Mouse (Mus musculus) MEL (cell line): ENCODE results near the gene Ubtd2. TPM values are rescaled to one million over a fixed set of nuclear protein-coding genes. Genes with fewer than 3 reads are reported as not detected.

ENCODE experiments used
- DNase-seq: peaks from one replicate; pipeline ENCODE4 v3.0.0; 2011; ENCODE audit warnings: low read depth, low spot score
- H3K27ac ChIP-seq: 2 replicates; pipeline ENCODE4 v1.5.1; 2012; ENCODE audit warnings: low read depth, mild to moderate bottlenecking, control low read depth, low read length, moderate library complexity; ENCODE audit not compliant: control insufficient read depth
- H3K27me3 ChIP-seq, 2 experiments: fragments of 150-350 bp in 1 of 2; sonication (generic) in 1 of 2; 2 replicates each; pipeline ENCODE4 v1.6.1; 2012; ENCODE audit warnings: low read length in 2 of 2, mild to moderate bottlenecking in 2 of 2, improper control_type of control experiment in 1 of 2, moderate library complexity in 1 of 2; ENCODE audit not compliant: insufficient read depth in 2 of 2, control insufficient read depth in 1 of 2
- H3K36me3 ChIP-seq, 2 experiments: 2 replicates each; pipeline ENCODE4 v1.6.1; 2012 to 2014; ENCODE audit warnings: low read length in 2 of 2, improper control_type of control experiment in 1 of 2, inconsistent platforms in 1 of 2, mild to moderate bottlenecking in 1 of 2; ENCODE audit not compliant: insufficient read depth in 2 of 2, control insufficient read depth in 1 of 2
- H3K4me1 ChIP-seq, 2 experiments: fragments of 150-350 bp in 1 of 2; sonication (generic) in 1 of 2; 2 replicates each; pipeline ENCODE4 v1.6.1; 2012; ENCODE audit warnings: low read length in 2 of 2, improper control_type of control experiment in 1 of 2, mild to moderate bottlenecking in 1 of 2; ENCODE audit not compliant: insufficient read depth in 2 of 2, control insufficient read depth in 1 of 2
- H3K4me3 ChIP-seq, 2 experiments: fragments of 150-350 bp in 1 of 2; sonication (generic) in 1 of 2; 2 replicates each; pipeline ENCODE4 v1.5.1; 2012; ENCODE audit warnings: low read depth in 2 of 2, low read length in 2 of 2, mild to moderate bottlenecking in 2 of 2, moderate library complexity in 2 of 2, control low read depth in 1 of 2, improper control_type of control experiment in 1 of 2; ENCODE audit not compliant: control insufficient read depth in 1 of 2, insufficient read depth in 1 of 2
- H3K79me2 ChIP-seq: 2 replicates; pipeline ENCODE4 v1.6.1; 2012; ENCODE audit warnings: mild to moderate bottlenecking, low read length, moderate library complexity; ENCODE audit not compliant: control insufficient read depth, poor library complexity, insufficient read depth
- H3K9ac ChIP-seq: 2 replicates; pipeline ENCODE4 v1.6.1; 2012; ENCODE audit warnings: low read depth, mild to moderate bottlenecking, control low read depth, low read length, moderate library complexity; ENCODE audit not compliant: control insufficient read depth, poor library complexity, severe bottlenecking
- H3K9me3 ChIP-seq: fragments of 150-350 bp; sonication (generic); replicated peaks from 2 replicates; pipeline ENCODE4 v1.6.1; 2012; ENCODE audit warnings: mild to moderate bottlenecking, low read length, improper control_type of control experiment, moderate library complexity; ENCODE audit not compliant: insufficient read depth
- CHD1 ChIP-seq: IDR thresholded peaks from 2 replicates; pipeline ENCODE4 v1.6.1; 2012; ENCODE audit warnings: low read depth, mild to moderate bottlenecking, inconsistent platforms, low read length, improper control_type of control experiment
- CHD2 ChIP-seq: IDR thresholded peaks from 2 replicates; pipeline ENCODE4 v1.6.1; 2011; ENCODE audit warnings: low read length, improper control_type of control experiment
- GABPA ChIP-seq: IDR thresholded peaks from 2 replicates; pipeline ENCODE4 v1.6.1; 2012; ENCODE audit warnings: low read depth, mild to moderate bottlenecking, inconsistent platforms, low read length, improper control_type of control experiment, moderate library complexity
- MAFK ChIP-seq: IDR thresholded peaks from 2 replicates; pipeline ENCODE4 v1.6.1; 2011; ENCODE audit warnings: low read depth, mild to moderate bottlenecking, low read length, improper control_type of control experiment, borderline replicate concordance
- MAX ChIP-seq: IDR thresholded peaks from 2 replicates; pipeline ENCODE4 v1.6.1; 2011; ENCODE audit warnings: low read length, improper control_type of control experiment
- MEF2A ChIP-seq: IDR thresholded peaks from 2 replicates; pipeline ENCODE4 v1.6.1; 2014; ENCODE audit warnings: low read depth, mild to moderate bottlenecking, inconsistent platforms, low read length, improper control_type of control experiment; ENCODE audit not compliant: poor library complexity, insufficient replicate concordance, severe bottlenecking; ENCODE audit errors: extremely low read depth
- MYB ChIP-seq: IDR thresholded peaks from 2 replicates; pipeline ENCODE4 v1.6.1; 2011; ENCODE audit warnings: mild to moderate bottlenecking, low read depth, low read length, improper control_type of control experiment
- MYC ChIP-seq: IDR thresholded peaks from 2 replicates; pipeline ENCODE4 v1.6.1; 2011; ENCODE audit warnings: low read depth, mild to moderate bottlenecking, low read length, improper control_type of control experiment, moderate library complexity
- NRF1 ChIP-seq: IDR thresholded peaks from 2 replicates; pipeline ENCODE4 v1.6.1; 2014; ENCODE audit warnings: low read depth, mild to moderate bottlenecking, inconsistent platforms, low read length, improper control_type of control experiment, moderate library complexity; ENCODE audit not compliant: poor library complexity, insufficient read depth, severe bottlenecking
- POLR2AphosphoS2 ChIP-seq: IDR thresholded peaks from 2 replicates; pipeline ENCODE4 v1.6.1; 2011; ENCODE audit warnings: low read length, improper control_type of control experiment
- TAL1 ChIP-seq: IDR thresholded peaks from 2 replicates; pipeline ENCODE4 v1.6.1; 2012; ENCODE audit warnings: mild to moderate bottlenecking, inconsistent platforms, low read length, moderate library complexity, mixed read lengths
- TBP ChIP-seq: IDR thresholded peaks from 2 replicates; pipeline ENCODE4 v1.8.0; 2011; ENCODE audit warnings: low read depth, low read length, improper control_type of control experiment
- UBTF ChIP-seq: IDR thresholded peaks from 2 replicates; pipeline ENCODE4 v1.6.1; 2012; ENCODE audit warnings: low read depth, mild to moderate bottlenecking, inconsistent platforms, low read length, improper control_type of control experiment, moderate library complexity, borderline replicate concordance; ENCODE audit not compliant: insufficient read depth
- USF2 ChIP-seq, 2 experiments: IDR thresholded peaks; 2 replicates each; pipeline ENCODE4 v1.6.1; 2011 to 2012; ENCODE audit warnings: improper control_type of control experiment in 2 of 2, low read length in 2 of 2, borderline replicate concordance in 1 of 2, inconsistent platforms in 1 of 2, low read depth in 1 of 2, mild to moderate bottlenecking in 1 of 2; ENCODE audit not compliant: insufficient read depth in 1 of 2
- ZC3H11A ChIP-seq: IDR thresholded peaks from 2 replicates; pipeline ENCODE4 v1.6.1; 2012; ENCODE audit warnings: low read depth, mild to moderate bottlenecking, inconsistent platforms, low read length, improper control_type of control experiment
- ZNF384 ChIP-seq: IDR thresholded peaks from 2 replicates; pipeline ENCODE4 v1.6.1; 2012; ENCODE audit warnings: low read depth, mild to moderate bottlenecking, inconsistent platforms, low read length, improper control_type of control experiment
- polyA plus RNA-seq, 2 experiments: library from polyadenylated mRNA; stranded (reverse) in 1 of 2; unstranded in 1 of 2; fragments of >175 nt in 1 of 2; fragments of >200 nt in 1 of 2; gene quantifications; 2 replicates each; pipeline versions ENCODE4 v1.2.1 to v1.2.4; 2012; ENCODE audit warnings: low replicate concordance in 2 of 2, low read depth in 1 of 2; ENCODE audit not compliant: insufficient read length in 2 of 2, insufficient read depth in 1 of 2, missing spikeins in 1 of 2
- total RNA-seq: library from RNA; depleted of rRNA; stranded (reverse); fragments of 300-350 nt; gene quantifications from 2 replicates; pipeline ENCODE4 v1.2.3, GENCODE M21; 2012

Gene Ubtd2
- total and polyA plus RNA-seq, 3 experiments, result 25.7 to 28.7 TPM; not detected in 1

- Histone ChIP-seq H3K9ac (no peak overlapping the region), H3K4me1 (peaks cover 14 to 18% of the 10 kb centered on the region in 2 experiments), H3K9me3 (no peaks in the 10 kb centered on the region), H3K27me3 (no peaks in the 10 kb centered on the region), H3K79me2 (peaks cover 4% of the 10 kb centered on the region), H3K4me3 (no peak overlapping the region), H3K36me3 (peaks cover 0 to 19% of the 10 kb centered on the region in 2 experiments; a peak in 2 of 4 replicates)
- DNase-seq, result no peak
- TF ChIP-seq CHD2 (no peak), TBP (no peak), TAL1 (no peak), POLR2AphosphoS2 (no peak), MAFK (no peak), MYC (no peak), MYB (no peak), ZC3H11A (no peak), ZNF384 (no peak), NRF1 (no peak), MAX (no peak), MEF2A (no peak), UBTF (no peak), CHD1 (no peak)
- TF ChIP-seq, all 39 proteins: peak for 0
- no peak overlapping the region for H3K27ac ChIP-seq
These were observed 16.8 kb downstream of the Ubtd2 start for GRCm38 (mm10) chr11:32471925-32472324.

GRCm38 (mm10) chr11:32474725-32475124, 19.6 kb downstream of the Ubtd2 start:
- H3K27ac ChIP-seq, result no peak overlapping the region
- no peaks in the 10 kb centered on the region for H3K9me3 ChIP-seq
- DNase-seq, result no peak
- peaks cover 11 to 18% of the 10 kb centered on the region in 2 experiments for H3K4me1 ChIP-seq
- peaks cover 11% of the 10 kb centered on the region for H3K79me2 ChIP-seq
- H3K9ac ChIP-seq, result no peak overlapping the region
- H3K4me3 ChIP-seq, result no peak overlapping the region
- H3K36me3 ChIP-seq, result peaks cover 0 to 22% of the 10 kb centered on the region in 2 experiments; a peak in 2 of 4 replicates
- H3K27me3 ChIP-seq, result no peaks in the 10 kb centered on the region
- TF ChIP-seq GABPA (no peak), USF2 (IDR thresholded peaks at IDR 0.05; ENCODE audit: borderline replicate concordance in 1 of 2, insufficient read depth in 1 of 2, low read depth in 1 of 2, low read length in 2 of 2) (no peak)
